Comparison of ENCODE assay signal across 11 mouse cellular contexts in the genomic region with DNA sequence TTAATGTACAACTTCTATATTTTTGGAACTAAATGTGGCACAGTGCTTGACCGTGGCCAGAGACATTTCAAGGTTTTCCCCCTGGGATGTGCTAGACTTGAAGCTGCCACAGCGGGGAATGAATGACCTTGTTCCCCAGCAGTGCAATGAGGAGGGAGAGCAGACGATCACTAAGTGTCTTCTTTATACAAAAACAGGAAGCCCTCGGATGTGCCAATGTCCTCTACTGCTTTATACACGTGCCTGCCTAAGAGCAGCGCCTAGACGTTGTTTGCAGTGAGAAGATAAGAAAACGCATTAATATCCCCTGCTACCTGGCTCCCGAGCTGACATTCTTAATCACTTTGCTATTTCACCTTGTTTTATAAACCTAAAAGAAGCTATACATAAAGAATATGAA. TPM values are rescaled to one million over a fixed set of nuclear protein-coding genes. Genes with fewer than 3 reads are reported as not detected.
A peak's percentile ranks its signal among the peaks of the same experiment; 100 is the strongest.
DNase-seq lines count a peak whose midpoint lies in the region; ATAC-seq lines count a peak whose summit lies in the region.
"Had no signal": no experiment of that assay in that cellular context is flagged by ENCODE, and none has a peak within 500 bp of the region (broad histone marks: within the 10 kb centered on the region; RNA-seq: fewer than 3 reads in every experiment).

No protein-coding gene starts in this region.

- H3K4me1 ChIP-seq in embryonic facial prominence, embryonic 10.5 days: 0 out of 2 replicates have a peak, but pooled peaks cover 4% of the 10 kb centered on the region

- no peak overlapping the region for H3K4me3 ChIP-seq in embryonic facial prominence, embryonic 10.5 days

- peak; percentile 47 for ATAC-seq in granulocyte monocyte progenitor cell, adult 5-6 weeks (replicated peaks; ENCODE audit: poor library complexity, severe bottlenecking)
- ATAC-seq in monocyte, adult 5-6 weeks (replicated peaks; ENCODE audit: insufficient number of reproducible peaks, low FRiP score, low TSS enrichment, poor library complexity, severe bottlenecking): peak; percentile 52; the same call in 1 of the 2 replicates
- ATAC-seq: hindbrain, postnatal 0 days had no signal

- DNase-seq in adrenal gland, adult (ENCODE audit: inconsistent age in 2 of 2, low spot score in 1 of 2): peak; percentile 43 to 76
- no peak for DNase-seq in adrenal gland, adult 8-10 months
- peak; percentile 15 for DNase-seq in ovary, adult 18-20 months (ENCODE audit: low spot score)
- no peak for DNase-seq in ovary, postnatal 36 days (ENCODE audit: low spot score)
- no peak for DNase-seq in embryonic facial prominence, embryonic 10.5 days (ENCODE audit: low spot score)
- no peak for DNase-seq in frontal cortex, postnatal 36 days (ENCODE audit: low spot score in 2 of 2)
- DNase-seq: kidney, postnatal 14 days; right cerebral cortex, postnatal 14 days had no signal

- no peaks in the 10 kb centered on the region for H3K9me3 ChIP-seq in embryonic facial prominence, embryonic 10.5 days

- no peaks in the 10 kb centered on the region for H3K36me3 ChIP-seq in embryonic facial prominence, embryonic 10.5 days (replicated peaks)

- no peaks in the 10 kb centered on the region for H3K27me3 ChIP-seq in embryonic facial prominence, embryonic 10.5 days (replicated peaks; ENCODE audit: low read depth, poor library complexity, severe bottlenecking)

- H3K27ac ChIP-seq in embryonic facial prominence, embryonic 10.5 days (replicated peaks): no peak overlapping the region
- H3K27ac ChIP-seq: hindbrain, postnatal 0 days had no signal

- 73% methylated on average over 9 of the region's 9 CpGs for WGBS in embryonic facial prominence, embryonic 10.5 days

RNA-seq across cellular contexts. Expression of a gene that starts 55.3 kb away (rescaled TPM):
- total RNA-seq in adrenal gland, adult 8-10 months (2022): 10 to 100 TPM; 19.1 to 48.4 (median 40.8) TPM
- total RNA-seq in granulocyte monocyte progenitor cell, adult 5-6 weeks (2014; fragmentation: Nextera tagmentation): 32.0 and 40.6 TPM in 2 replicates
- 10.8 and 22.6 TPM in 2 replicates for total RNA-seq in granulocyte monocyte progenitor cell, adult 5-6 weeks (2017)
- total RNA-seq in monocyte, adult 5-6 weeks (2017): 384 to 678 TPM (median 449 TPM) in 3 replicates
- polyA plus RNA-seq in embryonic facial prominence, embryonic 10.5 days (2016; fragmentation: Nextera tagmentation; extraction: Ambion mirVana): 2.3 and 3.3 TPM in 2 replicates

Comparison
In these comparisons a context has a peak if more than half of its experiments do, and no peak if none do; other contexts are left out.
1. DNase-seq: peak in adrenal gland, adult (2 of 2) and ovary, adult 18-20 months (single experiment); none in adrenal gland, adult 8-10 months (single experiment), ovary, postnatal 36 days (single experiment), embryonic facial prominence, embryonic 10.5 days (single experiment) and frontal cortex, postnatal 36 days (0 of 2).